Comparison of ENCODE assay signal across 8 mouse cellular contexts in the genomic region with DNA sequence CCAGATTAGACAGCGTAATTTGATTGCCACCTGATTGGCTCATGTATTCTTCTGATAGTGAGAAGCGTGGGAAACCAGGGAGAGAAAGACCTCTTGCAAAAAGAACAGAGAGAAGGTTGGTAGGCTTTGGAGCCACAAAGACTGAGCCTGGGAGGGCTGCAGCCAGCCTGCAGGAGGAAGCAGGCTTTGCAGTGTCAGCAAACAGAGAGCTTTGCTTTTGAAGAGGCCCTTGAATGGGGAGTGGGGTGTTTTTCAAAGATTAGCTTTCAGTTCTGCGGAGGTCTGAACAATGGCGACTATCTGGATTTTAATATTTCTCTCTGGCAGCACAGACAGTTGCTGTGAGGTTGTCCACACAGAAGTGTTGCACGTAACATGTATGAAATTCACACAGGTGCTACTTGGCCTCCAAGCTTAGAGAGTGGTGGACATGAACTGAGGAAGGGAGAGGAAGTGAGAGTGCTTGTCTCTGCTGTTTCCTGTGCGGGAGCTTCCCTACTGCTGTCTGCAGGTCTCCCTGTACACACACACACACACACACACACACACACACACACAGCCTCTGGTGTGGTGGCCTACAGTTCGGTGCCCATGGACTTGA.
DNase-seq lines count a peak whose midpoint lies in the region; ATAC-seq lines count a peak whose summit lies in the region.

No protein-coding gene starts in this region.

- no peak for ATAC-seq in hindbrain, embryonic 14.5 days (ENCODE audit: low FRiP score)
- ATAC-seq in hindbrain, embryonic 13.5 days (ENCODE audit: low FRiP score) = no peak
- no peak; the same call in 1 of the 2 replicates for ATAC-seq in heart, embryonic 15.5 days (replicated peaks; ENCODE audit: insufficient number of reproducible peaks, insufficient read depth, low FRiP score, low read depth)
- peak; percentile 60; the same call in 1 of the 2 replicates for ATAC-seq in midbrain, embryonic 12.5 days (ENCODE audit: low FRiP score, low read depth)
- no peak for ATAC-seq in erythroid progenitor cell, adult 5-6 weeks (replicated peaks; ENCODE audit: low FRiP score, poor library complexity, severe bottlenecking)

- H3K9me3 ChIP-seq in hindbrain, embryonic 14.5 days (ENCODE audit: control insufficient read depth, low read length) = no peaks in the 10 kb centered on the region
- H3K9me3 ChIP-seq in hindbrain, embryonic 13.5 days = no peaks in the 10 kb centered on the region
- H3K9me3 ChIP-seq in heart, embryonic 15.5 days (replicated peaks) = no peaks in the 10 kb centered on the region
- no peaks in the 10 kb centered on the region for H3K9me3 ChIP-seq in midbrain, embryonic 12.5 days

- no peak overlapping the region for H3K4me3 ChIP-seq in hindbrain, embryonic 14.5 days (replicated peaks; ENCODE audit: low read length)
- H3K4me3 ChIP-seq in hindbrain, embryonic 13.5 days = no peak overlapping the region
- H3K4me3 ChIP-seq in heart, embryonic 15.5 days = no peak overlapping the region
- no peak overlapping the region for H3K4me3 ChIP-seq in midbrain, embryonic 12.5 days

- no peaks in the 10 kb centered on the region for H3K36me3 ChIP-seq in hindbrain, embryonic 14.5 days (replicated peaks; ENCODE audit: control insufficient read depth, insufficient read depth)
- no peaks in the 10 kb centered on the region for H3K36me3 ChIP-seq in hindbrain, embryonic 13.5 days
- peaks cover 4% of the 10 kb centered on the region; the same call in 1 of the 2 replicates for H3K36me3 ChIP-seq in heart, embryonic 15.5 days
- no peaks in the 10 kb centered on the region for H3K36me3 ChIP-seq in midbrain, embryonic 12.5 days

- no peaks in the 10 kb centered on the region for H3K4me1 ChIP-seq in hindbrain, embryonic 14.5 days (replicated peaks; ENCODE audit: control insufficient read depth, insufficient read depth, low read length)
- peaks cover 4% of the 10 kb centered on the region; the same call in 1 of the 2 replicates for H3K4me1 ChIP-seq in hindbrain, embryonic 13.5 days (replicated peaks)
- 0 out of 2 replicates have a peak, but pooled peaks cover 3% of the 10 kb centered on the region for H3K4me1 ChIP-seq in heart, embryonic 15.5 days (replicated peaks)
- H3K4me1 ChIP-seq in midbrain, embryonic 12.5 days = peaks cover 14% of the 10 kb centered on the region

- DNase-seq in hindbrain, embryonic 14.5 days (ENCODE audit: low spot score) = no peak
- peak; percentile 46 for DNase-seq in brain, adult 2 months (ENCODE audit: low read depth, low spot score)
- DNase-seq in B cell, adult 2 months = no peak
- no peak for DNase-seq in adrenal gland, adult 18-20 months (ENCODE audit: low spot score in 2 of 2)

- H3K27ac ChIP-seq in hindbrain, embryonic 14.5 days = peak overlapping the region; percentile 45; the same call in 1 of the 2 replicates
- no peak overlapping the region for H3K27ac ChIP-seq in hindbrain, embryonic 13.5 days
- peak overlapping the region; percentile 21; the same call in 1 of the 2 replicates for H3K27ac ChIP-seq in heart, embryonic 15.5 days
- H3K27ac ChIP-seq in midbrain, embryonic 12.5 days (replicated peaks) = peak overlapping the region; percentile 50

- no peak overlapping the region for H3K4me2 ChIP-seq in hindbrain, embryonic 14.5 days (replicated peaks)
- no peak overlapping the region for H3K4me2 ChIP-seq in hindbrain, embryonic 13.5 days
- H3K4me2 ChIP-seq in heart, embryonic 15.5 days = no peak overlapping the region
- H3K4me2 ChIP-seq in midbrain, embryonic 12.5 days (replicated peaks) = no peak overlapping the region

- H3K27me3 ChIP-seq in hindbrain, embryonic 14.5 days (ENCODE audit: control insufficient read depth, insufficient read depth, low read length) = no peaks in the 10 kb centered on the region
- no peaks in the 10 kb centered on the region for H3K27me3 ChIP-seq in hindbrain, embryonic 13.5 days
- H3K27me3 ChIP-seq in heart, embryonic 15.5 days = no peaks in the 10 kb centered on the region
- H3K27me3 ChIP-seq in midbrain, embryonic 12.5 days = no peaks in the 10 kb centered on the region

- 61% methylated on average over 7 of the region's 7 CpGs for WGBS in hindbrain, embryonic 14.5 days
- WGBS in hindbrain, embryonic 13.5 days = 59% methylated on average over 7 of the region's 7 CpGs
- 43% methylated on average over 7 of the region's 7 CpGs for WGBS in heart, embryonic 15.5 days
- 42% methylated on average over 7 of the region's 7 CpGs for WGBS in midbrain, embryonic 12.5 days

- H3K9ac ChIP-seq in hindbrain, embryonic 14.5 days = no peak overlapping the region
- H3K9ac ChIP-seq in hindbrain, embryonic 13.5 days = no peak overlapping the region
- no peak overlapping the region for H3K9ac ChIP-seq in heart, embryonic 15.5 days
- no peak overlapping the region for H3K9ac ChIP-seq in midbrain, embryonic 12.5 days (replicated peaks)
